Mouse (Mus musculus): ENCODE data around the gene Zfp335. TPM values are rescaled to one million over a fixed set of nuclear protein-coding genes. Genes with fewer than 3 reads are reported as not detected.
"Not testable (repeated sequence)": the region's sequence is repeated elsewhere in the genome, so short reads cannot be mapped to it uniquely, and the experiment has no call there.

Zfp335 gene
- total and polyA plus RNA-seq, 2 experiments from 2014 or later, result 11.1 to 29.0 TPM

- DNase-seq (ENCODE audit: low spot score) (no peak), ATAC-seq (ENCODE audit: low FRiP score) (no peak)
- 90% methylated on average over 4 of the region's 4 CpGs for WGBS
- Histone ChIP-seq H3K27me3 (ENCODE audit: insufficient read depth, low read length) (no peaks in the 10 kb centered on the region), H3K36me3 (ENCODE audit: insufficient read depth, low read length) (no peaks in the 10 kb centered on the region), H3K4me2 (ENCODE audit: low read depth, low read length, poor library complexity, severe bottlenecking) (no peak overlapping the region), H3K9me3 (ENCODE audit: low read length) (no peaks in the 10 kb centered on the region), H3K4me1 (ENCODE audit: insufficient read depth, low read length) (no peaks in the 10 kb centered on the region), H3K4me3 (ENCODE audit: low read depth, low read length) (no peak overlapping the region), H3K9ac (replicated peaks; ENCODE audit: low read length, poor library complexity, severe bottlenecking) (no peak overlapping the region), H3K27ac (ENCODE audit: low read depth, low read length) (no peak overlapping the region)
- TF ChIP-seq CTCF (IDR thresholded peaks at IDR 0.05), result no peak
These were observed 47.0 kb downstream of the Zfp335 start for GRCm38 (mm10) chr2:164864593-164864992.

GRCm38 (mm10) chr2:164863411-164863810, 48.1 kb downstream of the Zfp335 start:
- not testable (repeated sequence) for H3K27ac ChIP-seq (ENCODE audit: low read depth, low read length); H3K4me2 ChIP-seq (ENCODE audit: low read depth, low read length, poor library complexity, severe bottlenecking); H3K4me1 ChIP-seq (ENCODE audit: insufficient read depth, low read length); H3K9me3 ChIP-seq (ENCODE audit: low read length); DNase-seq (ENCODE audit: low spot score); H3K4me3 ChIP-seq (ENCODE audit: low read depth, low read length); H3K36me3 ChIP-seq (ENCODE audit: insufficient read depth, low read length); H3K9ac ChIP-seq (replicated peaks; ENCODE audit: low read length, poor library complexity, severe bottlenecking); ATAC-seq (ENCODE audit: low FRiP score); H3K27me3 ChIP-seq (ENCODE audit: insufficient read depth, low read length)
- 92% methylated on average over 7 of the region's 9 CpGs for WGBS

GRCm38 (mm10) chr2:164862179-164862861, 49.2 kb downstream of the Zfp335 start:
- H3K4me1 ChIP-seq (ENCODE audit: insufficient read depth, low read length), result 0 out of 2 replicates have a peak, but pooled peaks cover 1% of the 10 kb centered on the region
- no peak overlapping the region for H3K9ac ChIP-seq (replicated peaks; ENCODE audit: low read length, poor library complexity, severe bottlenecking)
- peaks cover 15% of the 10 kb centered on the region for H3K27me3 ChIP-seq (ENCODE audit: insufficient read depth, low read length)
- no peak overlapping the region for H3K4me3 ChIP-seq (ENCODE audit: low read depth, low read length)
- 38% methylated on average over 9 of the region's 9 CpGs for WGBS
- peak; percentile 84 for DNase-seq (ENCODE audit: low spot score)
- H3K36me3 ChIP-seq (ENCODE audit: insufficient read depth, low read length), result no peaks in the 10 kb centered on the region
- H3K4me2 ChIP-seq (ENCODE audit: low read depth, low read length, poor library complexity, severe bottlenecking), result no peak overlapping the region
- TF ChIP-seq CTCF (IDR thresholded peaks at IDR 0.05), result no peak
- 0 out of 2 replicates have a peak overlapping the region, but pooled peaks have one; percentile 18 for H3K27ac ChIP-seq (ENCODE audit: low read depth, low read length)
- no peaks in the 10 kb centered on the region for H3K9me3 ChIP-seq (ENCODE audit: low read length)
- ATAC-seq (ENCODE audit: low FRiP score), result peak; percentile 62; the same call in 1 of the 2 replicates

GRCm38 (mm10) chr2:164861094-164861493, 50.5 kb downstream of the Zfp335 start:
- WGBS, result 79% methylated on average over 4 of the region's 4 CpGs

GRCm38 (mm10) chr2:164859640-164860432, 51.7 kb downstream of the Zfp335 start:
- no peak overlapping the region for H3K9ac ChIP-seq (replicated peaks; ENCODE audit: low read length, poor library complexity, severe bottlenecking)
- WGBS, result 64% methylated on average over 9 of the region's 9 CpGs
- ATAC-seq (ENCODE audit: low FRiP score), result no peak
- no peak for DNase-seq (ENCODE audit: low spot score)
- 0 out of 2 replicates have a peak, but pooled peaks cover 3% of the 10 kb centered on the region for H3K4me1 ChIP-seq (ENCODE audit: insufficient read depth, low read length)
- H3K4me2 ChIP-seq (ENCODE audit: low read depth, low read length, poor library complexity, severe bottlenecking), result no peak overlapping the region
- no peaks in the 10 kb centered on the region for H3K36me3 ChIP-seq (ENCODE audit: insufficient read depth, low read length)
- H3K4me3 ChIP-seq (ENCODE audit: low read depth, low read length), result no peak overlapping the region
- TF ChIP-seq CTCF (IDR thresholded peaks at IDR 0.05), result no peak
- H3K9me3 ChIP-seq (ENCODE audit: low read length), result no peaks in the 10 kb centered on the region
- peaks cover 22% of the 10 kb centered on the region for H3K27me3 ChIP-seq (ENCODE audit: insufficient read depth, low read length)
- H3K27ac ChIP-seq (ENCODE audit: low read depth, low read length), result no peak overlapping the region

More at GRCm38 (mm10) chr2:164861094-164861493, 50.5 kb downstream of the Zfp335 start:
- Histone ChIP-seq H3K27me3 (ENCODE audit: insufficient read depth, low read length) (peaks cover 22% of the 10 kb centered on the region), H3K9ac (replicated peaks; ENCODE audit: low read length, poor library complexity, severe bottlenecking) (no peak overlapping the region), H3K4me2 (ENCODE audit: low read depth, low read length, poor library complexity, severe bottlenecking) (no peak overlapping the region), H3K4me1 (ENCODE audit: insufficient read depth, low read length) (0 out of 2 replicates have a peak, but pooled peaks cover 3% of the 10 kb centered on the region), H3K36me3 (ENCODE audit: insufficient read depth, low read length) (no peaks in the 10 kb centered on the region), H3K4me3 (ENCODE audit: low read depth, low read length) (no peak overlapping the region), H3K27ac (ENCODE audit: low read depth, low read length) (no peak overlapping the region), H3K9me3 (ENCODE audit: low read length) (no peaks in the 10 kb centered on the region)
- DNase-seq (ENCODE audit: low spot score) (no peak), ATAC-seq (ENCODE audit: low FRiP score) (no peak)
- no peak for TF ChIP-seq CTCF (IDR thresholded peaks at IDR 0.05)

GRCm38 (mm10) chr2:164859155-164859554, 52.4 kb downstream of the Zfp335 start:
- ATAC-seq (ENCODE audit: low FRiP score) (no peak), DNase-seq (ENCODE audit: low spot score) (no peak)
- Histone ChIP-seq H3K27me3 (ENCODE audit: insufficient read depth, low read length) (peaks cover 22% of the 10 kb centered on the region), H3K9me3 (ENCODE audit: low read length) (no peaks in the 10 kb centered on the region), H3K4me1 (ENCODE audit: insufficient read depth, low read length) (0 out of 2 replicates have a peak, but pooled peaks cover 3% of the 10 kb centered on the region), H3K36me3 (ENCODE audit: insufficient read depth, low read length) (no peaks in the 10 kb centered on the region), H3K4me3 (ENCODE audit: low read depth, low read length) (no peak overlapping the region), H3K27ac (ENCODE audit: low read depth, low read length) (no peak overlapping the region), H3K4me2 (ENCODE audit: low read depth, low read length, poor library complexity, severe bottlenecking) (no peak overlapping the region), H3K9ac (replicated peaks; ENCODE audit: low read length, poor library complexity, severe bottlenecking) (no peak overlapping the region)
- 53% methylated on average over 2 of the region's 2 CpGs for WGBS
- TF ChIP-seq CTCF (IDR thresholded peaks at IDR 0.05), result no peak
